Comparison of ENCODE assay signal across 13 mouse cellular contexts in the genomic region with DNA sequence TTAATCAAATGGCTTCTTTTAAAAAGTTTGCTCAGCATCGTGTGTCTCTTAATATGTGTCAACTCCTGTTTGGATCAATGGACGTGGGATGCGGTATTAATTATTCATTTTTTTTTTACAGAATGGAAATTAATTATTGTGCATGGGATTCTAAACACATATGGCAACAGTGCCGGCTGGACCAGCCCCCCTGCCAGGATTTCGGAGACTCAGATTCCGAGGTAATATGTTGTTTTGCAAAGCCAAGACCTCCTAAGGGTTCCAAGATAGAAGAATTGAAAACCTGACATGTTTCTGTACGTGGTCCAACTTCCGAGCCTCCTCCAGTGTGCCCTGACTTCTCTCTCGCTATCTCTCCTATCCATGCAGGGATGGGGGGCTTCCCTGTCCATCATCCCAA.
"Had no signal": no experiment of that assay in that cellular context is flagged by ENCODE, and none has a peak within 500 bp of the region (broad histone marks: within the 10 kb centered on the region; RNA-seq: fewer than 3 reads in every experiment).

No protein-coding gene starts in this region.

- H3K4me3 ChIP-seq: layer of hippocampus, adult 2 months; limb, embryonic 10.5 days; liver, embryonic 15.5 days; neural tube, embryonic 13.5 days had no signal

- H3K4me2 ChIP-seq: liver, embryonic 11.5 days; liver, embryonic 15.5 days; neural tube, embryonic 13.5 days had no signal

- H3K4me1 ChIP-seq: liver, embryonic 15.5 days had no signal

- DNase-seq: kidney, adult 18-20 months; kidney, postnatal 10 days; kidney, postnatal 4 days; lung, adult 2 months; lung, postnatal 36 days; thymus, postnatal 4 days had no signal

- H3K27ac ChIP-seq: layer of hippocampus, adult 2 months; liver, embryonic 15.5 days; neural tube, embryonic 13.5 days; stomach, postnatal 0 days had no signal

- ATAC-seq: lung, postnatal 0 days had no signal

- H3K36me3 ChIP-seq: limb, embryonic 10.5 days; liver, embryonic 15.5 days; neural tube, embryonic 13.5 days had no signal

- H3K9ac ChIP-seq: liver, embryonic 15.5 days; neural tube, embryonic 13.5 days had no signal

- H3K9me3 ChIP-seq: limb, embryonic 10.5 days; liver, embryonic 15.5 days; neural tube, embryonic 13.5 days had no signal

- H3K27me3 ChIP-seq: liver, embryonic 15.5 days; neural tube, embryonic 13.5 days had no signal
